Mouse (Mus musculus) C2C12 (cell line): ENCODE measurements at regions not wholly inside any gene's neighbourhood (a gene's known extent, or its start where the extent isn't known, plus 50 kb on each side); places are given as distances from the start of the nearest gene placed in this dataset.

Experiments used
- H3K27me3 ChIP-seq: one replicate; pipeline ENCODE4 v1.6.1; 2011; ENCODE audit not compliant: control insufficient read depth, insufficient read depth, insufficient read length
- H3K36me3 ChIP-seq: one replicate; pipeline ENCODE4 v1.6.1; 2011; ENCODE audit not compliant: control insufficient read depth, insufficient read depth
- H3K4me3 ChIP-seq: one replicate; pipeline ENCODE4 v1.5.1; 2011; ENCODE audit warnings: mild to moderate bottlenecking, control low read depth; ENCODE audit not compliant: poor library complexity, insufficient read depth, severe bottlenecking
- H3K79me2 ChIP-seq: one replicate; pipeline ENCODE4 v1.6.1; 2011; ENCODE audit not compliant: control insufficient read depth, insufficient read depth
- H3K79me3 ChIP-seq: one replicate; pipeline ENCODE4 v1.6.1; 2011; ENCODE audit warnings: low read depth, control low read depth
- H3ac ChIP-seq: one replicate; pipeline ENCODE3; 2011; ENCODE audit warnings: low read depth; ENCODE audit not compliant: control insufficient read depth, insufficient read length
- CEBPB ChIP-seq: IDR thresholded peaks from one replicate; pipeline ENCODE4 v1.6.1; 2011; ENCODE audit warnings: low read depth, mild to moderate bottlenecking, control low read depth, moderate library complexity
- CTCF ChIP-seq: IDR thresholded peaks from one replicate; pipeline ENCODE4 v1.5.1; 2011; ENCODE audit not compliant: control insufficient read depth, insufficient read depth, insufficient read length
- FOSL1 ChIP-seq: IDR thresholded peaks from one replicate; pipeline ENCODE4 v1.8.0; 2011; ENCODE audit warnings: mild to moderate bottlenecking, low read length; ENCODE audit not compliant: poor library complexity, insufficient read depth, severe bottlenecking
- MAX ChIP-seq: IDR thresholded peaks from one replicate; pipeline ENCODE4 v1.6.1; 2011; ENCODE audit warnings: mild to moderate bottlenecking, control low read depth
- MYOD1 ChIP-seq: IDR thresholded peaks from one replicate; pipeline ENCODE4 v1.6.1; 2011; ENCODE audit warnings: low read depth; ENCODE audit not compliant: control insufficient read depth, insufficient read length
- MYOG ChIP-seq: IDR thresholded peaks from one replicate; pipeline ENCODE4 v1.6.1; 2011; ENCODE audit not compliant: control insufficient read depth, insufficient read length; ENCODE audit errors: extremely low read depth
- USF1 ChIP-seq: IDR thresholded peaks from one replicate; pipeline ENCODE4 v1.6.1; 2011; ENCODE audit warnings: low read depth, mild to moderate bottlenecking, control low read depth, moderate library complexity

GRCm38 (mm10) chr12:39927014-39927413, 110.8 kb downstream of the Arl4a start:
- Histone ChIP-seq H3K27me3 (no peaks in the 10 kb centered on the region), H3K79me3 (no peaks in the 10 kb centered on the region), H3K36me3 (no peaks in the 10 kb centered on the region), H3K4me3 (no peak overlapping the region), H3ac (no peak overlapping the region), H3K79me2 (no peaks in the 10 kb centered on the region)
- no peak for TF ChIP-seq FOSL1
- TF ChIP-seq CTCF: no peak
- no peak for TF ChIP-seq MAX
- no peak for TF ChIP-seq USF1
- no peak for TF ChIP-seq MYOG
- TF ChIP-seq CEBPB: no peak
- no peak for TF ChIP-seq MYOD1

GRCm38 (mm10) chr12:39921481-39921880, 116.3 kb downstream of the Arl4a start:
- H3K4me3 ChIP-seq: no peak overlapping the region
- TF ChIP-seq CEBPB: no peak
- no peak for TF ChIP-seq MYOG
- no peak for TF ChIP-seq FOSL1
- no peak for TF ChIP-seq MYOD1
- TF ChIP-seq USF1: no peak
- TF ChIP-seq CTCF: no peak
- no peak for TF ChIP-seq MAX

GRCm38 (mm10) chr12:39920466-39920913, 117.3 kb downstream of the Arl4a start:
- Histone ChIP-seq H3K36me3 (no peaks in the 10 kb centered on the region), H3K79me3 (no peaks in the 10 kb centered on the region), H3K27me3 (no peaks in the 10 kb centered on the region), H3K4me3 (no peak overlapping the region), H3K79me2 (no peaks in the 10 kb centered on the region), H3ac (no peak overlapping the region)
- TF ChIP-seq FOSL1 (no peak), CEBPB (no peak), MYOD1 (no peak), CTCF (no peak), MYOG (no peak), MAX (no peak), USF1 (no peak)

More at GRCm38 (mm10) chr12:39921481-39921880, 116.3 kb downstream of the Arl4a start:
- Histone ChIP-seq H3ac (no peak overlapping the region), H3K79me2 (no peaks in the 10 kb centered on the region), H3K79me3 (no peaks in the 10 kb centered on the region), H3K27me3 (no peaks in the 10 kb centered on the region), H3K36me3 (no peaks in the 10 kb centered on the region)

- H3K79me3 ChIP-seq: no peaks in the 10 kb centered on the region
- no peaks in the 10 kb centered on the region for H3K79me2 ChIP-seq
- no peaks in the 10 kb centered on the region for H3K36me3 ChIP-seq
- H3K27me3 ChIP-seq: no peaks in the 10 kb centered on the region
- H3K4me3 ChIP-seq: no peak overlapping the region
- H3ac ChIP-seq: no peak overlapping the region
- no peak for TF ChIP-seq MYOD1
- TF ChIP-seq CEBPB: no peak
- no peak for TF ChIP-seq USF1
- TF ChIP-seq FOSL1: no peak
- no peak for TF ChIP-seq CTCF
- no peak for TF ChIP-seq MAX
- no peak for TF ChIP-seq MYOG
Observed at GRCm38 (mm10) chr12:39919909-39920308, 117.9 kb downstream of the Arl4a start.

- TF ChIP-seq MAX: no peak
- no peak for TF ChIP-seq MYOG
- no peak for TF ChIP-seq CTCF
- TF ChIP-seq USF1: no peak
- no peak for TF ChIP-seq FOSL1
- TF ChIP-seq MYOD1: no peak
- TF ChIP-seq CEBPB: no peak
- Histone ChIP-seq H3K27me3 (no peaks in the 10 kb centered on the region), H3K4me3 (no peak overlapping the region), H3K79me3 (no peaks in the 10 kb centered on the region), H3K79me2 (no peaks in the 10 kb centered on the region), H3K36me3 (no peaks in the 10 kb centered on the region), H3ac (no peak overlapping the region)
Observed at GRCm38 (mm10) chr12:39888493-39888892, 149.3 kb downstream of the Arl4a start.

GRCm38 (mm10) chr12:39885366-39885765, 152.5 kb downstream of the Arl4a start:
- Histone ChIP-seq H3K36me3 (no peaks in the 10 kb centered on the region), H3K4me3 (no peak overlapping the region), H3K27me3 (no peaks in the 10 kb centered on the region), H3K79me3 (no peaks in the 10 kb centered on the region), H3ac (no peak overlapping the region), H3K79me2 (no peaks in the 10 kb centered on the region)
- TF ChIP-seq CEBPB (no peak), USF1 (no peak)
